Mouse (Mus musculus) cerebellum, postnatal 25 days (tissue): ENCODE results near the gene Wnt6.

Experiments used
- DNase-seq, 2 experiments: peaks; one replicate each; pipeline ENCODE4 v3.0.0; 2021; ENCODE audit warnings: mixed read lengths in 2 of 2

Gene Wnt6

DNA sequence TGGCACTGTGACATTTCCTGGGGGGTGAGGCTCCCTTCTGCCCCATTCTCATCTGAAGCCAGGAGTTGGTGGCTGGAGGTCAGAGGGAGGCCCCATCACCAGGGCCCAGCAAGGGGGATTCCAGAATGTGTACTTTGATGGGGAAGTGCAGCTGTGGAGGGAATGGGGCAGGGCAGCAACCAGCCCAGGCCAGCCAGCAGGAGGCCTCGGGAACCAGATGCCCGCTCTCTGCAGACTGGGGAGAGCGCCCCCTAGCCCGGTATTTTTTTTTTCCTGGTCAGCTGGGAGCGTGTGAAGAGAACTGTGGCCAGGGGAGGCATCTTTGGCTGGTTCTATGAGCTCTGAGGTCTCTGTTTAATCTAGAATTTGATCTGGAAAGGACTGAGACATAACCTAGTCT, 4.1 kb downstream of the Wnt6 start:
- DNase-seq = peak in 1 of 2 experiments; percentile 38

- DNase-seq = no peak
Observed at GRCm38 (mm10) chr1:74778934-74779486, 7.3 kb downstream of the Wnt6 start.

GRCm38 (mm10) chr1:74782045-74782444, 10.4 kb downstream of the Wnt6 start:
- DNase-seq = no peak

GRCm38 (mm10) chr1:74783554-74783953, 11.9 kb downstream of the Wnt6 start:
- DNase-seq = no peak

DNA sequence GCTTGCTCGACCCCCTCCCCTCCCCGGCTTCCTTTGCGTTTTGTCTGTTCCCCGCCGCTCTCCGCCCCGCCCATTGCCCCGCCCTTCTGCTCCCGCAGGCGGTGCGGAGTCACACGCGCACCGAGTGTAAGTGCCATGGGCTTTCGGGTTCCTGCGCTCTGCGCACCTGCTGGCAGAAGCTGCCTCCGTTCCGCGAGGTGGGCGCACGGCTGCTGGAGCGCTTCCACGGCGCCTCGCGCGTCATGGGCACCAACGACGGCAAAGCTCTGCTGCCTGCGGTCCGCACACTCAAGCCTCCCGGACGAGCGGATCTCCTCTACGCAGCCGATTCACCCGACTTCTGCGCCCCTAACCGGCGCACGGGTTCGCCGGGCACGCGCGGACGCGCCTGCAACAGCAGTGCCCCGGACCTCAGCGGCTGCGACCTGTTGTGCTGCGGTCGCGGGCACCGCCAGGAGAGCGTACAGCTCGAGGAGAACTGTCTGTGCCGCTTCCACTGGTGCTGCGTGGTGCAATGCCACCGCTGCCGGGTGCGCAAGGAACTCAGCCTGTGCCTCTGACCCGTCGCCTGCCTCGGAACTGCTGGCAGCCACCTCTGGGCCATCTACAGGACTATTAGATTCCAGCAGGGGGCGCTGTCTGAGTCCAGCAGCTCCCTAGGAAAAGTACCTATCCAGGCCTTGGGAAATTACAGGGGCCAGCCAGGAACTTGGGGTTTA, 12.5 kb downstream of the Wnt6 start:
- DNase-seq = peak in 1 of 2 experiments; percentile 71

DNA sequence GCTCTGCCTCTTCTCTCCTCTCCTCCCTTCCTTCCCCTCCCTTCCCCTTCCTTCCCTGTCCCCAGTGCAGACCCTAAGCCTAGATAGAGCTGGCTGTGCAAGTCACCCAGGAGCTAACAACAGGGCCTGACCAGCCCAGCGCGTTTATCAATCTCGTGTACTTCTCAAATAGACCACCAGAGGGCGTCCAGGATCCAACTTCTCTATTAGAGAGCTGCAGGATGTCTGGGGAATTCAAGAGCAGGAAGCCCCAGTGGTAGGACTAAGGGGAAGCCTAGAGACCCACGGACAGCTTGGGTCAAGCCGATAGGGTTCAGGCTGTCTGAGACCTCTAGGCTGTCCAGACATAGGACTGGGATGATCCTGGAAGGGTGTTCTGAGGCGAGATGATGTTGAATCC, 16.2 kb downstream of the Wnt6 start:
- peak; percentile 74 to 87 for DNase-seq

- DNase-seq = no peak
Observed at GRCm38 (mm10) chr1:74788603-74789176, 17.0 kb downstream of the Wnt6 start.

DNA sequence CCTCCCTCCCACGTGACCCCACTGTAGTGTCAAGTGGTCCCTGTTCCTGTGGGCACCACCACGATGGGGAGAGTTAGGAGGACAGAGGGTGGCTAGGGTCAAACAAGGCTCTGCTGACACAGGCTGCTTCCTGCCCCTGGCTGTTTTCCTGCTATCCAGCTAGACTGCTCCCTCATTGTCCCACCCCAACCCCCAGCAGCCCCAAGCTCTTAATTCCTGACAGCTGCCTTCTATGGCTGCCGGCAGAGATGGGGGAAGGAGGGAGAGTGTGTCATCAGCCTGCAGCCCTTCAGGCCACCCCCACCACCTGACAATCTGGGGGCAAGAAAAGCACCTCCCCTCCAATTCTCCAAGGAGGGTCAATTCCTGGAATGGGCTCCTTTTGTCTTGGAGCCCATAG, 18.4 kb downstream of the Wnt6 start:
- no peak for DNase-seq

DNA sequence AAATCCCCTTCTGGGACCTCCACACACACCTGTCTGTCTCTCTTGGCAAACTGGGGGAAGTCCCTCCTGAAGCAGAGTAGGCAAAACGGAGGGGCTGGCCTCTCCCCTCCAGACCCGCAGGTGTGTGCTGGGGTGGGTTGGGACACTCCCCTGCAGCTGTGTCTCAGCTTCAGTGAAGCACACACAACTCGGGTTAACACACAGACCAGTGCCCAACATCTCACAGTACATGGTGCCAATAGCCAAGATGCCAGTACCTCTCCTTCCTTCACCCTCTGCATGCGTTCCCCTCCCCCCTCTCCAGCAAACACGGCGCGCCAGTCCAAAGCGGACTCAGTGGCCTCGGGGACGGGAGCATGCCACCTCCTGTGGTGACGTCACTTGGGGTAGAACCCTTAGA, 19.6 kb downstream of the Wnt6 start, which contains the start of gene Wnt10a:
Gene Wnt10a, plus strand, starts transcription at position 268 of the 400 bp plus-strand sequence.
- DNase-seq = no peak

DNA sequence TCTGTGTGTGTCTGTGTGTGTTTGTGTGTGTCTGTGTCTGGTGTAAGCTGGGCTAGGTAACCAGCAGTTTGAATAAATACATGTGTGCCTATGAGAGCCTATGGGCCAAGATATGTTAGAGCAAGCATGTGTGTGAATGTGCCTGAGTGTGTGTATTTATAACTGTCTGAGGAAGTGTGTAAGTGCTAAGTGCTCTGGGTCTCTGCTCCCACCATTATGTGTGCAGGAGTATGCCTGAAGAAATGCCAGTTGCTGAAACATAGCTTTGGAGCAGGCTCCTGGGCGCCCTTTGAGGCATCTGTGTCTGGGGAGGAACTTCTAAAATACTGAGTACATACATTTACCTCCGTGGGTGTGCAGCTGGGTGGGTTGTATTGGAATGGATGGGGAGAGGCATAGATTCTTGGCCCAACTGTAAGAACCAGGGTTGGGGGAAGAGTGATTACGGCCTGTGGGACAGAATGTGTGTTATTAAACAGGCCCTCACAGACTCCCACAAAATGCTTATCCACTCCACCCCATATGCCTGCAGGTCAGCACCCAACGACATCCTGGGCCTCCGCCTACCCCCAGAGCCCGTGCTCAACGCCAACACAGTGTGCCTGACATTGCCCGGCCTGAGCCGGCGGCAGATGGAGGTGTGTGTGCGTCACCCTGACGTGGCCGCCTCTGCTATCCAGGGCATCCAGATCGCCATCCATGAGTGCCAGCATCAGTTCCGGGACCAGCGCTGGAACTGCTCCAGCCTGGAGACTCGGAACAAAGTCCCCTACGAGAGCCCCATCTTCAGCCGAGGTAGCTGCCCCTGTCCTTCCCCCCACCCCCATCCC, 21.4 kb downstream of the Wnt6 start:
- DNase-seq = peak in 1 of 2 experiments; percentile 35

- peak in 1 of 2 experiments; percentile 57 for DNase-seq
Observed at GRCm38 (mm10) chr1:74794487-74795144, 22.9 kb downstream of the Wnt6 start.

DNA sequence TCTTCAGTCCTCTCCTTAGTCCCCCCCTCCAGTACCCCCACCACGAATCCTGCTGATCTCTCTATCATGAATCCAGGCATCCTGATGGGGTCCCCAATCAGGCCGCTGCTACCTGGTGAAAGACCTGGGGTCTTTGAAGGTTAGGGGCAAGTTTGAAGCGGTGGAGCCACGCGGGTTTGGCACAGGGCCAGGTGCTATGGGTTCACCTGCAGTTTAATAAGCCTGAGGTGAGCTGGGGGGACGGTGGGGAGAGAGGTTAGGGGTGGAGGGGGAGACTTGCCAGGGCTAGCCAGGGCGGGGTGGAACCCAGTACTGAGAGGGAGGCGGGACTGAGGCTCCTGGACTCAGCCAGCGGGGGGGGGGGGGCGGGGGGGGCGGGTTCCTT, 23.4 kb downstream of the Wnt6 start:
- peak in 1 of 2 experiments; percentile 28 for DNase-seq

DNA sequence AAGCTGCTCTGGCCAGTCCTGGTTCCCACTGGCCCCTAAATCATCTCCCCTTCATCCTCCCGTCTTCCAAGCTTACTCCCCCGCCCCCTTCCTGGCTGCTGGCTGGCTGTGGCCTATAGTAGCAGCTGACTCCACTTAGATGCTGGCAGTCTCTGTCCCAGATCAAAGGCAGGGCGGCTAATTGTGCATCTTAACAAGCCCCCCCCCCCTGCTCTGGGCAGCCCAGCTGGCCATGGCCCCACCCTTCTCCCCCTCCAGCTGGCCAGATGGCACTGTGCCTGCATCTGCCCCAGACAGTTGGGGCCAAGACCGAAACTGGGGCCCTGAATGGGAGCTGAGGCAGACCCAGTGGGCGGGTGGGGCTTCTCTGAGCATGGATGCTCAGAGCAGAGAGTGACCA, 25.8 kb downstream of the Wnt6 start:
- peak in 1 of 2 experiments; percentile 14 for DNase-seq

DNA sequence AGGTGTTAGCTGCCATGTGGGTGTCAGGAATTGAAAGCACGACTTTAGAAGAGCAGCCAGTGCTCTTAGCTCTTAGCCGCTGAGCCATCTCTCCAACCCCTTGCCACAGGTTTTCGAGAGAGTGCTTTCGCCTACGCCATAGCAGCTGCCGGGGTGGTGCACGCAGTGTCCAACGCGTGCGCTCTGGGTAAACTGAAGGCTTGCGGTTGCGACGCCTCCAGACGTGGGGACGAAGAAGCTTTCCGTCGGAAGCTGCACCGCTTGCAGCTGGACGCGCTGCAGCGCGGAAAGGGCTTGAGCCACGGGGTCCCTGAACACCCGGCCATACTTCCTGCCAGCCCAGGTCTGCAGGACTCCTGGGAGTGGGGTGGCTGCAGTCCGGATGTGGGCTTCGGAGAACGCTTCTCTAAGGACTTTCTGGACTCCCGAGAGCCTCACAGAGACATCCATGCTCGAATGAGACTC, 28.8 kb downstream of the Wnt6 start:
- DNase-seq = no peak

DNA sequence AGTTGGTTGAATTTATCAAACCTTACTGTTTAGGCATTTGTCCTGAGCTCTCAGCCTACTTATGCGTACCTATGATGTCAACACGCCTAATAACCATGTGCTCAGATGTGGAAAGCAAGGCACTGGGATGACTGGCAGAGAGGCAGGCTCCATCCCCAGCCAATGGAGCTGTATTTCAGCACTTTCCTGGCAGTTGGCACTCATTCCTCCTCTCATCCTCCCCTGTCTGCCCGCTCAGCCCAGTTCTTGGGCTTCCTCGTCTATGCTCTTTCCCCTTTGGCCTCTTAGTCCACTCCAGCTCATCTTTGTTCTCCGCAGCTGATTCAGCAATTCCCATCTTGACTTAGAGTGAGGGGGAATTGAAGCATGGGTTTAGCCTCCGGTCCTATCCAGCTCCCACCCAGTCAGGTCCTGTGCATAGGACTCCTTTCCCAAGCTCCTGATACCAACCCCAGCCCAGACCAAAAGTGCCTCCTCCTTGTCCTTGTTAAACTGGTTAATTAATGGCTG, 30.0 kb downstream of the Wnt6 start:
- no peak for DNase-seq

- DNase-seq = peak; percentile 79 to 80
Observed at GRCm38 (mm10) chr1:74802795-74803656, 31.3 kb downstream of the Wnt6 start.

DNA sequence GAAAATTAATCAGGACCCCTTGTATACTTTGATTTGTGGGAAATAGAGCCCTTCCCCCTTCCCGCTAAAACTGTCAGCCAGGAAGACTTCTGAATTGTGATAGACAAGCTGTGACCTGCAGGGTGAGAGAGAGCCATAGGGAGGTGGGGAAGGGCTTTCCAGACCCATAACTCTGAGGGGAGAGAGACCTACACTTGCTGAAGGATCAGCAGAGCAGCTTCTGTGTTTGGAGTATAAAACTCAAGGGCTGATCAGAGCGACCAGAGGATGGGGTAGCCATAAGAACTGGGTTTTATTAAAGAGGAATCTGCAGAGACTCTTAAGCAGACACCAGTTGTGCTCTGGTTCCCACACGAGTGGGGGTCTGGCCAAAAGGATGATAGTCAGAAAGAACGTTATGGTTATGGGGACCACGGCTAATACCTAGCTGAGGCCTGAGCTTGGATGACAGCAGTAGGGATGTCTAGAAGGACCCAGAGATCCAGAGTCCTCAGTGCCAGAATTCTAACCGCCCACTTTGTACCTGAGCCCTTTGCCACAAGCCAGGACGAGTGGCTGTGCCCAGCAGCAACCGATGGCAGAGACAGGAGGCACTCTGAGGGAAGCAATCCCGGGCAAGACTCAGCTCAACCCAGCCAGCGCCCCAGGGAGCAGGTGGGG, 32.6 kb downstream of the Wnt6 start:
- DNase-seq = no peak

- no peak for DNase-seq
Observed at GRCm38 (mm10) chr1:74805340-74805835, 33.7 kb downstream of the Wnt6 start.

GRCm38 (mm10) chr1:74805843-74806242, 34.2 kb downstream of the Wnt6 start:
- DNase-seq = no peak
